Mouse (Mus musculus): ENCODE results near the gene Zfp963. TPM values are rescaled to one million over a fixed set of nuclear protein-coding genes. Genes with fewer than 3 reads are reported as not detected.

Zfp963 gene
- polyA plus RNA-seq (2012; rRNA removed), result 10.6 and 11.1 TPM in 2 replicates

GRCm38 (mm10) chr8:69749544-69750454 lies at the start of gene Zfp963:
Zfp963 (minus strand) TSS chr8:69749970.

GRCm38 (mm10) chr8:69790773-69791367 lies 41.1 kb upstream of the Zfp963 start, which contains the start of the genes Atp13a1 and Zfp866:
Atp13a1 (plus strand) TSS chr8:69791163.
Zfp866 (minus strand) TSS chr8:69791178.

GRCm38 (mm10) chr8:69774503-69775148 lies 24.9 kb upstream of the Zfp963 start, which contains the start of gene Gm20422:
Gm20422 (minus strand) TSS chr8:69774886.

GRCm38 (mm10) chr8:69710624-69711023 lies 39.1 kb downstream of the Zfp963 start, which contains the start of gene Zfp869:
Zfp869 (minus strand) TSS chr8:69710724.

Other genes with a start within 250 kb of the Zfp963 start
- 0.05 and 0.15 TPM in 2 replicates for gene Gm7697, start 227.0 kb downstream of the Zfp963 start, polyA plus RNA-seq (2012; rRNA removed)
- 22.2 and 24.8 TPM in 2 replicates for gene Zfp868, start 124.4 kb downstream of the Zfp963 start, polyA plus RNA-seq (2012; rRNA removed)
- gene Zfp964, start 95.5 kb downstream of the Zfp963 start, polyA plus RNA-seq (2012; rRNA removed), result 2.1 and 2.2 TPM in 2 replicates
- 18.0 and 18.7 TPM in 2 replicates for gene Zfp869, start 39.2 kb downstream of the Zfp963 start, polyA plus RNA-seq (2012; rRNA removed)
- gene Gm20422, start 24.9 kb upstream of the Zfp963 start, polyA plus RNA-seq (2012; rRNA removed), result 1.2 and 1.7 TPM in 2 replicates
- 79.3 and 80.1 TPM in 2 replicates for gene Atp13a1, start 41.2 kb upstream of the Zfp963 start, polyA plus RNA-seq (2012; rRNA removed)
- 37.8 and 39.9 TPM in 2 replicates for gene Zfp866, start 41.2 kb upstream of the Zfp963 start, polyA plus RNA-seq (2012; rRNA removed)
- gene Gmip, start 58.7 kb upstream of the Zfp963 start, polyA plus RNA-seq (2012; rRNA removed), result 69.7 and 72.7 TPM in 2 replicates
- gene Lpar2, start 72.5 kb upstream of the Zfp963 start, polyA plus RNA-seq (2012; rRNA removed), result 5.8 and 6.0 TPM in 2 replicates
- gene Pbx4, start 82.5 kb upstream of the Zfp963 start, polyA plus RNA-seq (2012; rRNA removed), result 35.2 and 36.1 TPM in 2 replicates
- gene Cilp2, start 137.7 kb upstream of the Zfp963 start, polyA plus RNA-seq (2012; rRNA removed), result 3.6 and 4.0 TPM in 2 replicates
- 0.35 and 0.53 TPM in 2 replicates for gene Tssk6, start 152.2 kb upstream of the Zfp963 start, polyA plus RNA-seq (2012; rRNA removed)
- 111 TPM in 2 replicates for gene Ndufa13, start 152.6 kb upstream of the Zfp963 start, polyA plus RNA-seq (2012; rRNA removed)
- gene Yjefn3, start 152.7 kb upstream of the Zfp963 start, polyA plus RNA-seq (2012; rRNA removed), result 9.4 and 9.6 TPM in 2 replicates
- gene Gatad2a, start 246.4 kb upstream of the Zfp963 start, polyA plus RNA-seq (2012; rRNA removed), result 37.4 and 38.1 TPM in 2 replicates

All from central nervous system, embryonic 14 days (tissue).